Mouse (Mus musculus) ES-E14 (cell line): ENCODE measurements around the gene Zfp385a. TPM values are rescaled to one million over a fixed set of nuclear protein-coding genes. Genes with fewer than 3 reads are reported as not detected.
A peak's percentile ranks its signal among the peaks of the same experiment; 100 is the strongest.
"Not testable (repeated sequence)": the region's sequence is repeated elsewhere in the genome, so short reads cannot be mapped to it uniquely, and the experiment has no call there.

Experiments used
- DNase-seq: peaks from one replicate; pipeline ENCODE4 v3.0.0-alpha.2; 2013; ENCODE audit warnings: low read depth, low spot score
- H3K27ac ChIP-seq: 2 replicates; pipeline ENCODE4 v1.5.1; 2012; ENCODE audit warnings: low read depth, mild to moderate bottlenecking, low read length, moderate library complexity, mixed read lengths; ENCODE audit not compliant: poor library complexity, insufficient read depth, severe bottlenecking
- H3K36me3 ChIP-seq: 2 replicates; pipeline ENCODE4 v1.6.1; 2012; ENCODE audit warnings: mild to moderate bottlenecking, low read length, moderate library complexity, mixed read lengths; ENCODE audit not compliant: control insufficient read depth, poor library complexity, insufficient read depth, severe bottlenecking
- H3K4me1 ChIP-seq, 2 experiments: fragments of 150-350 bp in 1 of 2; sonication (generic) in 1 of 2; 2 replicates each; pipeline ENCODE4 v1.6.1; 2012; ENCODE audit warnings: low read length in 2 of 2, mild to moderate bottlenecking in 1 of 2, mixed read lengths in 1 of 2; ENCODE audit not compliant: control insufficient read depth in 2 of 2, insufficient read depth in 2 of 2, poor library complexity in 1 of 2
- H3K4me3 ChIP-seq, 2 experiments: fragments of 150-350 bp in 1 of 2; sonication (generic) in 1 of 2; 2 replicates each; pipeline ENCODE4 v1.5.1; 2012; ENCODE audit warnings: low read length in 2 of 2, low read depth in 1 of 2, mild to moderate bottlenecking in 1 of 2, mixed read lengths in 1 of 2; ENCODE audit not compliant: insufficient read depth in 1 of 2, poor library complexity in 1 of 2, severe bottlenecking in 1 of 2
- H3K9ac ChIP-seq: 2 replicates; pipeline ENCODE4 v1.6.1; 2012; ENCODE audit warnings: low read depth, mild to moderate bottlenecking, low read length, mixed read lengths; ENCODE audit not compliant: poor library complexity, insufficient read depth, severe bottlenecking
- H3K9me3 ChIP-seq: fragments of 150-350 bp; sonication (generic); 2 replicates; pipeline ENCODE4 v1.6.1; 2012; ENCODE audit warnings: low read depth, mild to moderate bottlenecking, low read length; ENCODE audit not compliant: control insufficient read depth, insufficient read depth
- CHD2 ChIP-seq: IDR thresholded peaks from 2 replicates; pipeline ENCODE4 v1.6.1; 2014; ENCODE audit warnings: mild to moderate bottlenecking, low read depth, low read length, inconsistent platforms
- HCFC1 ChIP-seq: IDR thresholded peaks from 2 replicates; pipeline ENCODE4 v1.6.1; 2012; ENCODE audit warnings: low read length, inconsistent platforms, borderline replicate concordance; ENCODE audit not compliant: insufficient read depth
- MAFK ChIP-seq: IDR thresholded peaks from 2 replicates; pipeline ENCODE4 v1.6.1; 2014; ENCODE audit warnings: mild to moderate bottlenecking, low read depth, low read length, inconsistent platforms; ENCODE audit not compliant: insufficient read depth
- ZC3H11A ChIP-seq: IDR thresholded peaks from 2 replicates; pipeline ENCODE4 v1.6.1; 2012; ENCODE audit warnings: low read depth, mild to moderate bottlenecking, inconsistent platforms, low read length, borderline replicate concordance
- ZNF384 ChIP-seq: IDR thresholded peaks from 2 replicates; pipeline ENCODE4 v1.6.1; 2012; ENCODE audit warnings: low read depth, low read length, inconsistent platforms
- in situ Hi-C, 2 experiments: fragments of 600-800 bp; cut with MboI; formaldehyde crosslinking; loops; one replicate each; pipeline ENCODE4 v1.15.1; 2025; ENCODE audit warnings: low sequenced_read_pairs in 2 of 2, inconsistent platforms in 1 of 2; ENCODE audit not compliant: unreplicated experiment in 2 of 2
- total RNA-seq: library from RNA; depleted of rRNA; stranded (reverse); fragments of 300-350 nt; gene quantifications from 2 replicates; pipeline ENCODE4 v1.2.3, GENCODE M21; 2012; rRNA removed

Gene Zfp385a
- total RNA-seq, 1 experiment = 5.9 TPM

GRCm38 (mm10) chr15:103275943-103276342 lies 64.0 kb downstream of the Zfp385a start:
- not testable (repeated sequence) for DNase-seq

GRCm38 (mm10) chr15:103272419-103273279 lies 67.2 kb downstream of the Zfp385a start, which contains the start of gene Copz1:
TSS of gene Copz1 (plus strand) at chr15:103272714.
- Histone ChIP-seq H3K4me3 (peak within 1 kb of the TSS; percentile 88 to 98), H3K9me3 (no peaks in the 10 kb centered on the region; the same call in 1 of the 2 replicates), H3K9ac (peak within 1 kb of the TSS; percentile 91), H3K36me3 (no peaks in the 10 kb centered on the region), H3K4me1 (0 out of 4 replicates have a peak, but pooled peaks cover 0 to 2% of the 10 kb centered on the region in 2 experiments), H3K27ac (no peak within 1 kb of the TSS)
- DNase-seq = peak; percentile 98
- TF ChIP-seq ZC3H11A (no peak), MAFK (no peak), HCFC1 (0 out of 2 replicates have a peak, but pooled peaks have one; percentile 46), CHD2 (peak; percentile 87), ZNF384 (no peak)
- in situ Hi-C loops = no loop called here

More at GRCm38 (mm10) chr15:103275943-103276342, 64.0 kb downstream of the Zfp385a start:
- H3K4me1 ChIP-seq, H3K9me3 ChIP-seq, H3K9ac ChIP-seq, H3K36me3 ChIP-seq, H3K27ac ChIP-seq, H3K4me3 ChIP-seq, in situ Hi-C loops: not testable (repeated sequence)
- TF ChIP-seq ZNF384 = 0 out of 2 replicates have a peak, but pooled peaks have one; percentile 39

GRCm38 (mm10) chr15:103268903-103269302 lies 71.0 kb downstream of the Zfp385a start:
- no peak overlapping the region for H3K27ac ChIP-seq
- no peak overlapping the region for H3K9ac ChIP-seq
- H3K4me1 ChIP-seq = 0 out of 4 replicates have a peak, but pooled peaks cover 0 to 2% of the 10 kb centered on the region in 2 experiments
- no peaks in the 10 kb centered on the region for H3K36me3 ChIP-seq
- no peak for TF ChIP-seq MAFK
- no peak for TF ChIP-seq ZC3H11A
- TF ChIP-seq ZNF384 = no peak
- TF ChIP-seq CHD2 = no peak
- no peak for TF ChIP-seq HCFC1
- no peak for DNase-seq
- no peak overlapping the region for H3K4me3 ChIP-seq
- no peaks in the 10 kb centered on the region for H3K9me3 ChIP-seq
- in situ Hi-C loops = no loop called here

- no peak for DNase-seq
- Histone ChIP-seq H3K27ac (no peak overlapping the region), H3K9ac (no peak overlapping the region), H3K4me3 (no peak overlapping the region), H3K36me3 (no peaks in the 10 kb centered on the region), H3K4me1 (no peaks in the 10 kb centered on the region), H3K9me3 (no peaks in the 10 kb centered on the region)
- in situ Hi-C loops = no loop called here
- TF ChIP-seq ZNF384 = no peak
- TF ChIP-seq CHD2 = no peak
- no peak for TF ChIP-seq MAFK
- no peak for TF ChIP-seq HCFC1
- no peak for TF ChIP-seq ZC3H11A
Observed at GRCm38 (mm10) chr15:103264794-103265193, 75.1 kb downstream of the Zfp385a start.

Other genes starting within 250 kb of the Zfp385a start
- gene Smug1, start 173.0 kb downstream of the Zfp385a start, total RNA-seq = 7.1 and 10.6 TPM in 2 replicates
- gene Cbx5, start 100.3 kb downstream of the Zfp385a start, total RNA-seq = 190 and 226 TPM in 2 replicates
- 321 and 519 TPM in 2 replicates for gene Hnrnpa1, start 99.7 kb downstream of the Zfp385a start, total RNA-seq
- 0.49 and 1.0 TPM in 2 replicates for gene Nfe2, start 81.7 kb downstream of the Zfp385a start, total RNA-seq
- gene Copz1, start 67.4 kb downstream of the Zfp385a start, total RNA-seq = 59.4 and 85.5 TPM in 2 replicates
- 0.40 and 0.48 TPM in 2 replicates for gene Gpr84, start 29.5 kb downstream of the Zfp385a start, total RNA-seq
- gene Itga5, start 26.7 kb upstream of the Zfp385a start, total RNA-seq = 69.0 and 80.8 TPM in 2 replicates
- 3.4 and 4.9 TPM in 2 replicates for gene Gtsf1, start 90.4 kb upstream of the Zfp385a start, total RNA-seq
- gene Gtsf2, start 108.4 kb upstream of the Zfp385a start, total RNA-seq = not detected in 2 replicates
- 6.6 and 11.0 TPM in 2 replicates for gene Nckap1l, start 113.7 kb upstream of the Zfp385a start, total RNA-seq
- 12.0 and 19.7 TPM in 2 replicates for gene Pde1b, start 162.9 kb upstream of the Zfp385a start, total RNA-seq
- gene Ppp1r1a, start 197.9 kb upstream of the Zfp385a start, total RNA-seq = 11.2 and 14.1 TPM in 2 replicates
- not detected in 2 replicates for gene Glycam1, start 225.0 kb upstream of the Zfp385a start, total RNA-seq